Comparison of ENCODE assay signal across 32 mouse cellular contexts in the genomic region with DNA sequence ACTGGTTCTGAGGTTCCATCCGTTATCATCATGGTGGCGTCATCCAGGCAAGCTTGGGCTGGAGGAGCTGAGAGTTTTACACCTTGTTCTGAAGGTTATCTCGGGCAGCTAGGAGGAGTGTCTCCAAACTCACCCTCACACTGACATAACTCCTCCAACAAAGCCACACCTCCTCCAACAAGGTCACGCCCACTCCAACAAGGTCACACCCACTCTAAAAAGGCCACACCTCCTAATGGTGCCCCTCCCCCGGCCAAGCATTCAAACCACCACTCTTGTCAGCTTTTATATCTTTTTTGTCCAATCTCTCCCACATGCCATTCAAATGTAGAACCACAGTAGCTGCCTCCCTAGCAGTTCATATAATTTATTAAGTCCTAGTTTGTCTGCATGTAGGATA. TPM values are rescaled to one million over a fixed set of nuclear protein-coding genes. Genes with fewer than 3 reads are reported as not detected.
DNase-seq lines count a peak whose midpoint lies in the region; ATAC-seq and TF ChIP-seq lines count a peak whose summit lies in the region.
"Had no signal": no experiment of that assay in that cellular context is flagged by ENCODE, and none has a peak within 500 bp of the region (broad histone marks: within the 10 kb centered on the region; RNA-seq: fewer than 3 reads in every experiment).

No protein-coding gene starts in this region.

- H3K27ac ChIP-seq in MEL (ENCODE audit: control insufficient read depth, low read depth, low read length), result no peak overlapping the region
- no peak overlapping the region for H3K27ac ChIP-seq in forebrain, embryonic 10.5 days
- H3K27ac ChIP-seq: embryonic facial prominence, embryonic 13.5 days; gastrocnemius, adult 2 months; heart, embryonic 13.5 days; hindbrain, embryonic 14.5 days; neural tube, embryonic 13.5 days; stomach, embryonic 15.5 days had no signal

- H3K36me3 ChIP-seq in MEL (ENCODE audit: control insufficient read depth in 1 of 2, insufficient read depth in 2 of 2, low read length in 2 of 2), result peaks cover 0 to 7% of the 10 kb centered on the region in 2 experiments; a peak in 2 of 4 replicates
- H3K36me3 ChIP-seq in forebrain, embryonic 10.5 days (replicated peaks), result no peaks in the 10 kb centered on the region
- H3K36me3 ChIP-seq: embryonic facial prominence, embryonic 13.5 days; G1E; heart, embryonic 13.5 days; neural tube, embryonic 13.5 days; stomach, embryonic 15.5 days had no signal

- no peak for TF ChIP-seq EP300 in MEL (IDR thresholded peaks at IDR 0.05; ENCODE audit: low read depth in 1 of 2, low read length in 2 of 2)

- peak; percentile 30 for ATAC-seq in megakaryocyte progenitor cell, adult 5-6 weeks (replicated peaks; ENCODE audit: poor library complexity)
- ATAC-seq: forebrain, embryonic 14.5 days had no signal

- H3K9me3 ChIP-seq in MEL (replicated peaks; ENCODE audit: insufficient read depth, low read length), result no peaks in the 10 kb centered on the region
- H3K9me3 ChIP-seq in forebrain, embryonic 10.5 days, result no peaks in the 10 kb centered on the region
- H3K9me3 ChIP-seq: embryonic facial prominence, embryonic 13.5 days; G1E; heart, embryonic 13.5 days; megakaryocyte, embryonic 14.5 days; neural tube, embryonic 13.5 days; stomach, embryonic 15.5 days had no signal

- no peaks in the 10 kb centered on the region for H3K27me3 ChIP-seq in MEL (ENCODE audit: control insufficient read depth in 1 of 2, insufficient read depth in 2 of 2, low read length in 2 of 2)
- H3K27me3 ChIP-seq in forebrain, embryonic 10.5 days (ENCODE audit: poor library complexity, severe bottlenecking), result peaks cover 38% of the 10 kb centered on the region
- H3K27me3 ChIP-seq: embryonic facial prominence, embryonic 13.5 days; heart, embryonic 13.5 days; megakaryocyte, embryonic 14.5 days; neural tube, embryonic 13.5 days; stomach, embryonic 15.5 days had no signal

- 89% methylated on average over 5 of the region's 5 CpGs for WGBS in forebrain, embryonic 10.5 days

- H3K79me2 ChIP-seq in MEL (ENCODE audit: control insufficient read depth, insufficient read depth, low read length, poor library complexity), result no peaks in the 10 kb centered on the region

- TF ChIP-seq CTCF in MEL (IDR thresholded peaks at IDR 0.05 in 2 of 3, conservative IDR thresholded peaks at IDR 0.05 in 1 of 3; ENCODE audit: control insufficient read depth in 1 of 3, insufficient read depth in 1 of 3, low read depth in 2 of 3, low read length in 3 of 3, poor library complexity in 1 of 3, severe bottlenecking in 1 of 3), result no peak

- TF ChIP-seq POLR2A in MEL (IDR thresholded peaks at IDR 0.05; ENCODE audit: control insufficient read depth in 1 of 2, insufficient read depth in 1 of 2, low read depth in 1 of 2, low read length in 2 of 2, poor library complexity in 1 of 2), result no peak

- H3K9ac ChIP-seq in MEL (ENCODE audit: control insufficient read depth, low read depth, low read length, poor library complexity, severe bottlenecking), result no peak overlapping the region
- H3K9ac ChIP-seq: embryonic facial prominence, embryonic 13.5 days; heart, embryonic 13.5 days; hindbrain, embryonic 14.5 days; neural tube, embryonic 13.5 days; stomach, embryonic 15.5 days had no signal

- TF ChIP-seq RAD21 in MEL (IDR thresholded peaks at IDR 0.05; ENCODE audit: low read depth, low read length), result no peak

- peaks cover 2 to 20% of the 10 kb centered on the region in 2 experiments for H3K4me1 ChIP-seq in MEL (ENCODE audit: control insufficient read depth in 1 of 2, insufficient read depth in 2 of 2, low read length in 2 of 2)
- peaks cover 27% of the 10 kb centered on the region for H3K4me1 ChIP-seq in forebrain, embryonic 10.5 days

- no peak overlapping the region for H3K4me3 ChIP-seq in MEL (ENCODE audit: control insufficient read depth in 1 of 2, insufficient read depth in 1 of 2, low read depth in 2 of 2, low read length in 2 of 2)
- no peak overlapping the region for H3K4me3 ChIP-seq in forebrain, embryonic 10.5 days
- H3K4me3 ChIP-seq: embryonic facial prominence, embryonic 13.5 days; erythroblast, embryonic 14.5 days; gastrocnemius, adult 2 months; heart, embryonic 13.5 days; megakaryocyte, embryonic 14.5 days; neural tube, embryonic 13.5 days; stomach, embryonic 15.5 days had no signal

- DNase-seq in CD4-positive helper T cell, adult 2 months (ENCODE audit: low read depth, low spot score), result peak; percentile 15
- peak; percentile 58 for DNase-seq in MEL (ENCODE audit: low read depth, low spot score)
- peak; percentile 50 for DNase-seq in induced T-regulatory cell, adult 2 months (ENCODE audit: low read depth)
- no peak for DNase-seq in lung, postnatal 10 days
- no peak for DNase-seq in left cerebral cortex, adult 18-20 months (ENCODE audit: low spot score in 2 of 2)
- DNase-seq in forebrain, embryonic 10.5 days (ENCODE audit: extremely low spot score, low spot score), result no peak
- DNase-seq in thymus, postnatal 4 days, result no peak
- DNase-seq: adrenal gland, postnatal 14 days; cerebellum, adult 8-10 months; cerebellum, postnatal 36 days; embryo, embryonic 11 days; gastrocnemius, adult 2 months; heart, postnatal 4 days; kidney, adult 9 months; kidney, postnatal 14 days; lung, adult 18-20 months; lung, postnatal 14 days; midbrain, embryonic 14.5 days; right cerebral cortex, adult 18-20 months; right cerebral cortex, postnatal 4 days; thymus, adult 18-20 months; thymus, postnatal 36 days had no signal

TF ChIP-seq in MEL, 35 proteins besides CTCF, POLR2A, EP300 and RAD21:
- no peak for TF ChIP-seq USF1 (IDR thresholded peaks at IDR 0.05; ENCODE audit: low read depth, low read length)

RNA-seq across cellular contexts. Expression of gene Chd9, which starts 53.0 kb away (rescaled TPM):
- total RNA-seq in MEL (2012; rRNA removed), result 5.9 and 7.9 TPM in 2 replicates
- 10 to 100 TPM; 40.3 to 87.4 TPM for polyA plus RNA-seq in MEL (2012; ENCODE audit: insufficient read depth in 1 of 2, insufficient read length in 2 of 2, low read depth in 1 of 2, low replicate concordance in 2 of 2, missing spikeins in 1 of 2)
- 121 and 145 TPM in 2 replicates for total RNA-seq in megakaryocyte progenitor cell, adult 5-6 weeks (2015)
- total RNA-seq in megakaryocyte progenitor cell, adult 5-6 weeks (2017), result 47.6 and 62.6 TPM in 2 replicates
- 100 to 1,000 TPM; 175 to 214 TPM for total RNA-seq in left cerebral cortex, adult 18-20 months (2021)
- 28.4 and 33.4 TPM in 2 replicates for polyA plus RNA-seq in forebrain, embryonic 10.5 days (2016; fragmentation: Nextera tagmentation; extraction: Ambion mirVana)

Comparison
In these comparisons a context has a peak if more than half of its experiments do, and no peak if none do; other contexts are left out.
1. DNase-seq: peak in CD4-positive helper T cell, adult 2 months (single experiment), MEL (single experiment) and induced T-regulatory cell, adult 2 months (single experiment); none in lung, postnatal 10 days (single experiment), left cerebral cortex, adult 18-20 months (0 of 2), forebrain, embryonic 10.5 days (single experiment) and thymus, postnatal 4 days (single experiment).